Mouse (Mus musculus) erythroblast, embryonic 14.5 days (primary cell): ENCODE measurements around the gene Nav1.

Experiments
- GATA1 ChIP-seq: IDR thresholded peaks from 2 replicates; pipeline ENCODE4 v1.6.1; 2012; ENCODE audit warnings: low read length, inconsistent platforms, mixed read lengths
- TAL1 ChIP-seq: IDR thresholded peaks from 3 replicates; pipeline ENCODE4 v1.6.1; 2012; ENCODE audit warnings: low read length, inconsistent platforms, mixed read lengths

GRCm38 (mm10) chr1:135562115-135562514 lies 45.0 kb downstream of the Nav1 start:
- TF ChIP-seq GATA1 = no peak
- no peak for TF ChIP-seq TAL1
